Mouse (Mus musculus) MEL (cell line): ENCODE data around the gene Cacng4. TPM values are rescaled to one million over a fixed set of nuclear protein-coding genes. Genes with fewer than 3 reads are reported as not detected.

Experiments
- DNase-seq: peaks from one replicate; pipeline ENCODE4 v3.0.0; 2011; ENCODE audit warnings: low read depth, low spot score
- H3K27ac ChIP-seq: 2 replicates; pipeline ENCODE4 v1.5.1; 2012; ENCODE audit warnings: low read depth, mild to moderate bottlenecking, control low read depth, low read length, moderate library complexity; ENCODE audit not compliant: control insufficient read depth
- H3K27me3 ChIP-seq, 2 experiments: fragments of 150-350 bp in 1 of 2; sonication (generic) in 1 of 2; 2 replicates each; pipeline ENCODE4 v1.6.1; 2012; ENCODE audit warnings: low read length in 2 of 2, mild to moderate bottlenecking in 2 of 2, improper control_type of control experiment in 1 of 2, moderate library complexity in 1 of 2; ENCODE audit not compliant: insufficient read depth in 2 of 2, control insufficient read depth in 1 of 2
- H3K36me3 ChIP-seq, 2 experiments: 2 replicates each; pipeline ENCODE4 v1.6.1; 2012 to 2014; ENCODE audit warnings: low read length in 2 of 2, improper control_type of control experiment in 1 of 2, inconsistent platforms in 1 of 2, mild to moderate bottlenecking in 1 of 2; ENCODE audit not compliant: insufficient read depth in 2 of 2, control insufficient read depth in 1 of 2
- H3K4me1 ChIP-seq, 2 experiments: fragments of 150-350 bp in 1 of 2; sonication (generic) in 1 of 2; 2 replicates each; pipeline ENCODE4 v1.6.1; 2012; ENCODE audit warnings: low read length in 2 of 2, improper control_type of control experiment in 1 of 2, mild to moderate bottlenecking in 1 of 2; ENCODE audit not compliant: insufficient read depth in 2 of 2, control insufficient read depth in 1 of 2
- H3K4me3 ChIP-seq, 2 experiments: fragments of 150-350 bp in 1 of 2; sonication (generic) in 1 of 2; 2 replicates each; pipeline ENCODE4 v1.5.1; 2012; ENCODE audit warnings: low read depth in 2 of 2, low read length in 2 of 2, mild to moderate bottlenecking in 2 of 2, moderate library complexity in 2 of 2, control low read depth in 1 of 2, improper control_type of control experiment in 1 of 2; ENCODE audit not compliant: control insufficient read depth in 1 of 2, insufficient read depth in 1 of 2
- H3K79me2 ChIP-seq: 2 replicates; pipeline ENCODE4 v1.6.1; 2012; ENCODE audit warnings: mild to moderate bottlenecking, low read length, moderate library complexity; ENCODE audit not compliant: control insufficient read depth, poor library complexity, insufficient read depth
- H3K9ac ChIP-seq: 2 replicates; pipeline ENCODE4 v1.6.1; 2012; ENCODE audit warnings: low read depth, mild to moderate bottlenecking, control low read depth, low read length, moderate library complexity; ENCODE audit not compliant: control insufficient read depth, poor library complexity, severe bottlenecking
- H3K9me3 ChIP-seq: fragments of 150-350 bp; sonication (generic); replicated peaks from 2 replicates; pipeline ENCODE4 v1.6.1; 2012; ENCODE audit warnings: mild to moderate bottlenecking, low read length, improper control_type of control experiment, moderate library complexity; ENCODE audit not compliant: insufficient read depth
- BHLHE40 ChIP-seq: IDR thresholded peaks from 2 replicates; pipeline ENCODE4 v1.6.1; 2012; ENCODE audit warnings: low read depth, mild to moderate bottlenecking, inconsistent platforms, low read length, improper control_type of control experiment, borderline replicate concordance
- CHD2 ChIP-seq: IDR thresholded peaks from 2 replicates; pipeline ENCODE4 v1.6.1; 2011; ENCODE audit warnings: low read length, improper control_type of control experiment
- CTCF ChIP-seq, 3 experiments: IDR thresholded peaks in 2 of 3; conservative IDR thresholded peaks in 1 of 3; 2 replicates each; pipeline ENCODE4 v1.5.1; 2011 to 2012; ENCODE audit warnings: low read length in 3 of 3, low read depth in 2 of 3, mild to moderate bottlenecking in 2 of 3, improper control_type of control experiment in 1 of 3, inconsistent platforms in 1 of 3, mixed read lengths in 1 of 3, moderate library complexity in 1 of 3; ENCODE audit not compliant: control insufficient read depth in 1 of 3, insufficient read depth in 1 of 3, poor library complexity in 1 of 3, severe bottlenecking in 1 of 3
- E2F4 ChIP-seq: IDR thresholded peaks from 2 replicates; pipeline ENCODE4 v1.6.1; 2011; ENCODE audit warnings: low read depth, low read length, improper control_type of control experiment, borderline replicate concordance
- ELF1 ChIP-seq: IDR thresholded peaks from 2 replicates; pipeline ENCODE4 v1.6.1; 2014; ENCODE audit warnings: low read depth, mild to moderate bottlenecking, inconsistent platforms, low read length, improper control_type of control experiment, moderate library complexity
- GABPA ChIP-seq: IDR thresholded peaks from 2 replicates; pipeline ENCODE4 v1.6.1; 2012; ENCODE audit warnings: low read depth, mild to moderate bottlenecking, inconsistent platforms, low read length, improper control_type of control experiment, moderate library complexity
- GATA1 ChIP-seq: IDR thresholded peaks from 2 replicates; pipeline ENCODE4 v1.6.1; 2011; ENCODE audit warnings: low read depth, low read length, improper control_type of control experiment
- MAFK ChIP-seq: IDR thresholded peaks from 2 replicates; pipeline ENCODE4 v1.6.1; 2011; ENCODE audit warnings: low read depth, mild to moderate bottlenecking, low read length, improper control_type of control experiment, borderline replicate concordance
- MAX ChIP-seq: IDR thresholded peaks from 2 replicates; pipeline ENCODE4 v1.6.1; 2011; ENCODE audit warnings: low read length, improper control_type of control experiment
- MXI1 ChIP-seq: IDR thresholded peaks from 2 replicates; pipeline ENCODE4 v1.6.1; 2011; ENCODE audit warnings: mild to moderate bottlenecking, low read depth, low read length, improper control_type of control experiment
- MYB ChIP-seq: IDR thresholded peaks from 2 replicates; pipeline ENCODE4 v1.6.1; 2011; ENCODE audit warnings: mild to moderate bottlenecking, low read depth, low read length, improper control_type of control experiment
- MYC ChIP-seq: IDR thresholded peaks from 2 replicates; pipeline ENCODE4 v1.6.1; 2011; ENCODE audit warnings: low read depth, mild to moderate bottlenecking, low read length, improper control_type of control experiment, moderate library complexity
- NRF1 ChIP-seq: IDR thresholded peaks from 2 replicates; pipeline ENCODE4 v1.6.1; 2014; ENCODE audit warnings: low read depth, mild to moderate bottlenecking, inconsistent platforms, low read length, improper control_type of control experiment, moderate library complexity; ENCODE audit not compliant: poor library complexity, insufficient read depth, severe bottlenecking
- POLR2AphosphoS2 ChIP-seq: IDR thresholded peaks from 2 replicates; pipeline ENCODE4 v1.6.1; 2011; ENCODE audit warnings: low read length, improper control_type of control experiment
- POLR2AphosphoS5 ChIP-seq: IDR thresholded peaks from 2 replicates; pipeline ENCODE4 v1.6.1; 2012; ENCODE audit warnings: low read depth, borderline replicate concordance, mild to moderate bottlenecking, inconsistent platforms, low read length, moderate library complexity, mixed read lengths
- SMC3 ChIP-seq: IDR thresholded peaks from 2 replicates; pipeline ENCODE4 v1.6.1; 2011; ENCODE audit warnings: low read depth, low read length, improper control_type of control experiment
- TAL1 ChIP-seq: IDR thresholded peaks from 2 replicates; pipeline ENCODE4 v1.6.1; 2012; ENCODE audit warnings: mild to moderate bottlenecking, inconsistent platforms, low read length, moderate library complexity, mixed read lengths
- UBTF ChIP-seq: IDR thresholded peaks from 2 replicates; pipeline ENCODE4 v1.6.1; 2012; ENCODE audit warnings: low read depth, mild to moderate bottlenecking, inconsistent platforms, low read length, improper control_type of control experiment, moderate library complexity, borderline replicate concordance; ENCODE audit not compliant: insufficient read depth
- USF1 ChIP-seq: IDR thresholded peaks from 2 replicates; pipeline ENCODE4 v1.6.1; 2014; ENCODE audit warnings: low read depth, mild to moderate bottlenecking, inconsistent platforms, low read length, improper control_type of control experiment, moderate library complexity
- ZC3H11A ChIP-seq: IDR thresholded peaks from 2 replicates; pipeline ENCODE4 v1.6.1; 2012; ENCODE audit warnings: low read depth, mild to moderate bottlenecking, inconsistent platforms, low read length, improper control_type of control experiment
- ZKSCAN1 ChIP-seq: IDR thresholded peaks from 2 replicates; pipeline ENCODE4 v1.6.1; 2012; ENCODE audit warnings: low read depth, mild to moderate bottlenecking, inconsistent platforms, low read length, improper control_type of control experiment, moderate library complexity
- ZMIZ1 ChIP-seq: IDR thresholded peaks from 2 replicates; pipeline ENCODE4 v1.6.1; 2012; ENCODE audit warnings: low read depth, mild to moderate bottlenecking, inconsistent platforms, low read length, improper control_type of control experiment, moderate library complexity
- polyA plus RNA-seq, 2 experiments: library from polyadenylated mRNA; stranded (reverse) in 1 of 2; unstranded in 1 of 2; fragments of >175 nt in 1 of 2; fragments of >200 nt in 1 of 2; gene quantifications; 2 replicates each; pipeline versions ENCODE4 v1.2.1 to v1.2.4; 2012; ENCODE audit warnings: low replicate concordance in 2 of 2, low read depth in 1 of 2; ENCODE audit not compliant: insufficient read length in 2 of 2, insufficient read depth in 1 of 2, missing spikeins in 1 of 2
- total RNA-seq: library from RNA; depleted of rRNA; stranded (reverse); fragments of 300-350 nt; gene quantifications from 2 replicates; pipeline ENCODE4 v1.2.3, GENCODE M21; 2012

Gene Cacng4
- total and polyA plus RNA-seq, 3 experiments: not detected

DNA sequence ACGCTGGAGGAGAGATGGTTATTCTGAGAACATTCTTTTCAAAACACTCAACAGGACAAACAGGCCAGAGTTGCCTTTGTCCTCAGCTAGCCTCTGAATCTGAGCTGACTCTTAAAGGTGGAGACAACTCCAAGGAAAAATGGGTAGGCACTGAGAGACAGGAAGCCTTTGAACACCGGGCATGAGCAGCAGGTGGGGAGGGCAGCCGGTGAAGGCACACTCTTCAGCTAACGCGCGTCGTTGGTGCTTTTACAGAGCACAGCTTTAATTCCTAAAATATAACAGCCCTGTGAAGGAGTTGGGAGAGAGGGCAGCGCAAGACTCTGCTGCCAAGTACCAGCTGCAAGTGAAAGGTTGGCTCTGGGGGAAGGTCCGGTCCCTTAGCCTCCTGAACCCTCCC lies 5.0 kb upstream of the Cacng4 start:
- no peak for DNase-seq
- TF ChIP-seq POLR2AphosphoS5 (no peak), MAX (no peak)
- Histone ChIP-seq H3K36me3 (no peaks in the 10 kb centered on the region), H3K9me3 (no peaks in the 10 kb centered on the region), H3K9ac (no peak overlapping the region), H3K4me1 (no peaks in the 10 kb centered on the region), H3K79me2 (no peaks in the 10 kb centered on the region), H3K27me3 (no peaks in the 10 kb centered on the region), H3K4me3 (no peak overlapping the region), H3K27ac (no peak overlapping the region)

DNA sequence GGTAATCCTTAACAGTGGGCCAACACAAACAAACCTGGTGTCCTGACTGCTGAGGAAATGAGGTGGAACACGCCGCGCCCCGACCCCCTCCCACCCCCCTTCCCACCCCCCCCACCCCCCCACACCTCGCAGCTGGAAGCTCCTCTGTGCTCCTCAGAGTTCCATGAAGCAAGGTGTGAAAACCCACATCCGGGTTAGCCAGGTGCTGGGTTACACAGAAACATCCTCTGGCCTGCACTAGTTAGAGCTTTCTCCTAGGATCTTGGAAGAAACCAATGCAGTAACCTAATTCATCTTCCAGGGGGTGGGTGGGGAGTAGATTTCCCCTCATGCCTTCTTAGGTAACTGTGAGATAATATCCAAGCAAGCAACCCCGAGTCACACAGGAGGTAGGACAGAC lies 2.0 kb upstream of the Cacng4 start:
- Histone ChIP-seq H3K27ac (no peak overlapping the region), H3K27me3 (no peaks in the 10 kb centered on the region), H3K4me3 (no peak overlapping the region)

GRCm38 (mm10) chr11:107795384-107796035 lies 1.2 kb upstream of the Cacng4 start:
- TF ChIP-seq NRF1 (no peak), SMC3 (no peak), MYC (no peak), ZC3H11A (no peak)
- no peaks in the 10 kb centered on the region for H3K9me3 ChIP-seq
- H3K4me3 ChIP-seq: no peak overlapping the region
- no peaks in the 10 kb centered on the region for H3K4me1 ChIP-seq
- no peak overlapping the region for H3K27ac ChIP-seq
- no peak overlapping the region for H3K9ac ChIP-seq
- no peaks in the 10 kb centered on the region for H3K36me3 ChIP-seq
- no peak for DNase-seq
- no peaks in the 10 kb centered on the region for H3K79me2 ChIP-seq
- H3K27me3 ChIP-seq: no peaks in the 10 kb centered on the region

More for the DNA sequence above, 2.0 kb upstream of the Cacng4 start:
- H3K4me1 ChIP-seq: no peaks in the 10 kb centered on the region
- H3K9me3 ChIP-seq: no peaks in the 10 kb centered on the region
- no peaks in the 10 kb centered on the region for H3K79me2 ChIP-seq
- H3K36me3 ChIP-seq: no peaks in the 10 kb centered on the region
- TF ChIP-seq E2F4 (no peak), CTCF (IDR thresholded peaks at IDR 0.05 in 2 of 3, conservative IDR thresholded peaks at IDR 0.05 in 1 of 3; ENCODE audit: control insufficient read depth in 1 of 3, insufficient read depth in 1 of 3, low read depth in 2 of 3, low read length in 3 of 3, poor library complexity in 1 of 3, severe bottlenecking in 1 of 3) (no peak), MYC (no peak), UBTF (no peak), MYB (no peak), GABPA (no peak), MAFK (no peak), ELF1 (no peak), TAL1 (no peak), GATA1 (no peak), ZKSCAN1 (no peak), MXI1 (no peak), MAX (no peak), BHLHE40 (no peak), CHD2 (no peak), POLR2AphosphoS2 (no peak), ZMIZ1 (no peak), USF1 (no peak)
- H3K9ac ChIP-seq: no peak overlapping the region
- no peak for DNase-seq
